Mouse (Mus musculus) limb, embryonic 12.5 days (tissue): ENCODE results near the gene Tas2r134. TPM values are rescaled to one million over a fixed set of nuclear protein-coding genes. Genes with fewer than 3 reads are reported as not detected.

ENCODE experiments used
- ATAC-seq: fragments of 200-750 bp; cut with Nextera tagmentation; 2 replicates; pipeline ENCODE4 v1.8.0; 2017; ENCODE audit warnings: low read depth, moderate TSS enrichment; ENCODE audit not compliant: insufficient number of reproducible peaks, insufficient read depth, low FRiP score, low TSS enrichment
- H3K27ac ChIP-seq: fragments of 300-500 bp; sonication (generic); 2 replicates; pipeline ENCODE4 v1.5.1; 2016; ENCODE audit warnings: mild to moderate bottlenecking, moderate library complexity
- H3K27me3 ChIP-seq: fragments of 300-500 bp; sonication (generic); 2 replicates; pipeline ENCODE4 v1.6.1; 2016; ENCODE audit warnings: mild to moderate bottlenecking, moderate library complexity
- H3K36me3 ChIP-seq: fragments of 300-500 bp; sonication (generic); 2 replicates; pipeline ENCODE4 v1.6.1; 2016; ENCODE audit warnings: mild to moderate bottlenecking, moderate library complexity
- H3K4me1 ChIP-seq: fragments of 300-500 bp; sonication (generic); replicated peaks from 2 replicates; pipeline ENCODE4 v1.6.1; 2016
- H3K4me2 ChIP-seq: fragments of 300-500 bp; sonication (generic); 2 replicates; pipeline ENCODE4 v1.6.1; 2016; ENCODE audit warnings: mild to moderate bottlenecking, moderate library complexity
- H3K4me3 ChIP-seq: fragments of 300-500 bp; sonication (generic); replicated peaks from 2 replicates; pipeline ENCODE4 v1.5.1; 2016; ENCODE audit warnings: mild to moderate bottlenecking
- H3K9ac ChIP-seq: fragments of 300-500 bp; sonication (generic); replicated peaks from 2 replicates; pipeline ENCODE4 v1.6.1; 2016; ENCODE audit warnings: mild to moderate bottlenecking, moderate library complexity
- H3K9me3 ChIP-seq: fragments of 300-500 bp; sonication (generic); 2 replicates; pipeline ENCODE4 v1.6.1; 2016; ENCODE audit warnings: mild to moderate bottlenecking, moderate library complexity
- WGBS: fragments of 180-500 bp; shearing (Covaris S2); methylation state at CpG from one replicate; pipeline ENCODE4 v1.1.7; 2016; 5-methylcytosine and 5-hydroxymethylcytosine counted together
- polyA plus RNA-seq: library from polyadenylated mRNA; unstranded; fragments of >200 nt; fragmentation: Nextera tagmentation; extraction: Ambion mirVana; gene quantifications from 2 replicates; pipeline ENCODE4 v1.2.1, GENCODE M21; 2016

Tas2r134 gene
- polyA plus RNA-seq, 1 experiment from 2014 or later, result not detected

GRCm38 (mm10) chr2:51610305-51610704, 17.0 kb upstream of the Tas2r134 start:
- H3K9me3 ChIP-seq, result no peaks in the 10 kb centered on the region
- H3K4me2 ChIP-seq, result no peak overlapping the region
- H3K4me1 ChIP-seq, result peaks cover 4% of the 10 kb centered on the region; the same call in 1 of the 2 replicates
- whole genome bisulfite sequencing, result 59% methylated on average over 10 of the region's 10 CpGs
- H3K27ac ChIP-seq, result no peak overlapping the region
- H3K9ac ChIP-seq, result no peak overlapping the region
- no peaks in the 10 kb centered on the region for H3K36me3 ChIP-seq
- no peaks in the 10 kb centered on the region for H3K27me3 ChIP-seq
- no peak overlapping the region for H3K4me3 ChIP-seq
- ATAC-seq, result no peak

GRCm38 (mm10) chr2:51610897-51611296, 16.4 kb upstream of the Tas2r134 start:
- no peaks in the 10 kb centered on the region for H3K9me3 ChIP-seq

GRCm38 (mm10) chr2:51613716-51614115, 13.6 kb upstream of the Tas2r134 start:
- 76% methylated on average over 4 of the region's 4 CpGs for WGBS
- H3K4me2 ChIP-seq, result no peak overlapping the region

More at GRCm38 (mm10) chr2:51610897-51611296, 16.4 kb upstream of the Tas2r134 start:
- Histone ChIP-seq H3K36me3 (no peaks in the 10 kb centered on the region), H3K9ac (no peak overlapping the region), H3K27me3 (no peaks in the 10 kb centered on the region), H3K27ac (no peak overlapping the region), H3K4me2 (no peak overlapping the region), H3K4me1 (peaks cover 4% of the 10 kb centered on the region; the same call in 1 of the 2 replicates), H3K4me3 (no peak overlapping the region)
- 42% methylated on average over 2 of the region's 2 CpGs for WGBS
- no peak for ATAC-seq

GRCm38 (mm10) chr2:51621931-51622330, 5.4 kb upstream of the Tas2r134 start:
- H3K4me3 ChIP-seq, result no peak overlapping the region
- WGBS, result 93% methylated on average over 2 of the region's 2 CpGs
- H3K4me1 ChIP-seq, result no peaks in the 10 kb centered on the region
- no peaks in the 10 kb centered on the region for H3K27me3 ChIP-seq
- no peaks in the 10 kb centered on the region for H3K9me3 ChIP-seq
- H3K9ac ChIP-seq, result no peak overlapping the region
- no peak overlapping the region for H3K4me2 ChIP-seq
- ATAC-seq, result no peak
- no peaks in the 10 kb centered on the region for H3K36me3 ChIP-seq
- no peak overlapping the region for H3K27ac ChIP-seq

More at GRCm38 (mm10) chr2:51613716-51614115, 13.6 kb upstream of the Tas2r134 start:
- Histone ChIP-seq H3K9ac (no peak overlapping the region), H3K36me3 (no peaks in the 10 kb centered on the region), H3K27ac (no peak overlapping the region), H3K9me3 (no peaks in the 10 kb centered on the region), H3K4me1 (peaks cover 4% of the 10 kb centered on the region; the same call in 1 of the 2 replicates), H3K4me3 (no peak overlapping the region), H3K27me3 (no peaks in the 10 kb centered on the region)
- no peak for ATAC-seq

- H3K4me1 ChIP-seq, result no peaks in the 10 kb centered on the region
- no peaks in the 10 kb centered on the region for H3K36me3 ChIP-seq
- H3K4me2 ChIP-seq, result no peak overlapping the region
- H3K27ac ChIP-seq, result no peak overlapping the region
- no peak overlapping the region for H3K4me3 ChIP-seq
- no peaks in the 10 kb centered on the region for H3K27me3 ChIP-seq
- H3K9ac ChIP-seq, result no peak overlapping the region
- 79% methylated on average over 3 of the region's 3 CpGs for WGBS
- no peak for ATAC-seq
- H3K9me3 ChIP-seq, result no peaks in the 10 kb centered on the region
These were observed 1.3 kb upstream of the Tas2r134 start for GRCm38 (mm10) chr2:51626007-51626406.

GRCm38 (mm10) chr2:51631428-51631827, 4.1 kb downstream of the Tas2r134 start:
- Histone ChIP-seq H3K36me3 (no peaks in the 10 kb centered on the region), H3K4me1 (no peaks in the 10 kb centered on the region), H3K27ac (no peak overlapping the region), H3K4me2 (no peak overlapping the region), H3K9me3 (no peaks in the 10 kb centered on the region), H3K4me3 (no peak overlapping the region), H3K27me3 (no peaks in the 10 kb centered on the region), H3K9ac (no peak overlapping the region)
- no peak for ATAC-seq
- WGBS, result 82% methylated on average over 2 of the region's 2 CpGs

GRCm38 (mm10) chr2:51637681-51638080, 10.4 kb downstream of the Tas2r134 start:
- no peak overlapping the region for H3K9ac ChIP-seq
- no peaks in the 10 kb centered on the region for H3K4me1 ChIP-seq
- WGBS, result 84% methylated on average over 11 of the region's 11 CpGs
- no peak overlapping the region for H3K27ac ChIP-seq
- no peak for ATAC-seq
- H3K4me3 ChIP-seq, result no peak overlapping the region
- H3K4me2 ChIP-seq, result no peak overlapping the region
- no peaks in the 10 kb centered on the region for H3K36me3 ChIP-seq
- H3K9me3 ChIP-seq, result no peaks in the 10 kb centered on the region
- no peaks in the 10 kb centered on the region for H3K27me3 ChIP-seq

GRCm38 (mm10) chr2:51641635-51642034, 14.3 kb downstream of the Tas2r134 start:
- H3K4me2 ChIP-seq, result no peak overlapping the region
- WGBS, result 91% methylated on average over 7 of the region's 7 CpGs
- ATAC-seq, result no peak
- no peaks in the 10 kb centered on the region for H3K27me3 ChIP-seq
- no peak overlapping the region for H3K9ac ChIP-seq
- H3K4me3 ChIP-seq, result no peak overlapping the region
- no peaks in the 10 kb centered on the region for H3K36me3 ChIP-seq
- H3K27ac ChIP-seq, result no peak overlapping the region
- no peaks in the 10 kb centered on the region for H3K9me3 ChIP-seq
- H3K4me1 ChIP-seq, result peaks cover 12% of the 10 kb centered on the region

- no peak for ATAC-seq
- Histone ChIP-seq H3K4me3 (no peak overlapping the region), H3K27me3 (no peaks in the 10 kb centered on the region), H3K9ac (no peak overlapping the region), H3K36me3 (no peaks in the 10 kb centered on the region), H3K4me2 (no peak overlapping the region), H3K4me1 (peaks cover 12% of the 10 kb centered on the region), H3K9me3 (no peaks in the 10 kb centered on the region), H3K27ac (no peak overlapping the region)
- 87% methylated on average over 7 of the region's 7 CpGs for WGBS
These were observed 16.2 kb downstream of the Tas2r134 start for GRCm38 (mm10) chr2:51643244-51644139.

GRCm38 (mm10) chr2:51647972-51648371, 20.7 kb downstream of the Tas2r134 start:
- no peaks in the 10 kb centered on the region for H3K27me3 ChIP-seq
- H3K9ac ChIP-seq, result no peak overlapping the region
- 88% methylated on average over 3 of the region's 3 CpGs for WGBS
- H3K4me3 ChIP-seq, result no peak overlapping the region
- no peaks in the 10 kb centered on the region for H3K36me3 ChIP-seq
- no peaks in the 10 kb centered on the region for H3K9me3 ChIP-seq
- ATAC-seq, result no peak
- peaks cover 17% of the 10 kb centered on the region for H3K4me1 ChIP-seq
- H3K4me2 ChIP-seq, result no peak overlapping the region
- no peak overlapping the region for H3K27ac ChIP-seq

- Histone ChIP-seq H3K4me3 (no peak overlapping the region), H3K9ac (no peak overlapping the region), H3K36me3 (no peaks in the 10 kb centered on the region), H3K27me3 (no peaks in the 10 kb centered on the region), H3K4me2 (no peak overlapping the region), H3K27ac (no peak overlapping the region), H3K4me1 (peaks cover 17% of the 10 kb centered on the region), H3K9me3 (no peaks in the 10 kb centered on the region)
- no peak for ATAC-seq
- 50% methylated on average over 1 of the region's 1 CpGs for WGBS
These were observed 22.6 kb downstream of the Tas2r134 start for GRCm38 (mm10) chr2:51649887-51650286.
